Mouse (Mus musculus): ENCODE results near the gene Abi2.

GRCm38 (mm10) chr1:60460623-60461022 is 51.2 kb downstream of the Abi2 start:
- no peak for TF ChIP-seq TBP (IDR thresholded peaks at IDR 0.05; ENCODE audit: low read depth, low read length)
- TF ChIP-seq RAD21 (IDR thresholded peaks at IDR 0.05; ENCODE audit: low read depth, low read length), result no peak
- TF ChIP-seq EP300 (IDR thresholded peaks at IDR 0.05; ENCODE audit: low read depth in 1 of 2, low read length in 2 of 2), result no peak
- TF ChIP-seq CTCF (IDR thresholded peaks at IDR 0.05 in 2 of 3, conservative IDR thresholded peaks at IDR 0.05 in 1 of 3; ENCODE audit: control insufficient read depth in 1 of 3, insufficient read depth in 1 of 3, low read depth in 2 of 3, low read length in 3 of 3, poor library complexity in 1 of 3, severe bottlenecking in 1 of 3), result no peak

All from MEL (cell line).